Mouse (Mus musculus) ES-E14 (cell line): ENCODE data around the gene Rsl24d1.

ENCODE experiments used
- CHD2 ChIP-seq: IDR thresholded peaks from 2 replicates; pipeline ENCODE4 v1.6.1; 2014; ENCODE audit warnings: mild to moderate bottlenecking, low read depth, low read length, inconsistent platforms
- MAFK ChIP-seq: IDR thresholded peaks from 2 replicates; pipeline ENCODE4 v1.6.1; 2014; ENCODE audit warnings: mild to moderate bottlenecking, low read depth, low read length, inconsistent platforms; ENCODE audit not compliant: insufficient read depth
- ZNF384 ChIP-seq: IDR thresholded peaks from 2 replicates; pipeline ENCODE4 v1.6.1; 2012; ENCODE audit warnings: low read depth, low read length, inconsistent platforms

DNA sequence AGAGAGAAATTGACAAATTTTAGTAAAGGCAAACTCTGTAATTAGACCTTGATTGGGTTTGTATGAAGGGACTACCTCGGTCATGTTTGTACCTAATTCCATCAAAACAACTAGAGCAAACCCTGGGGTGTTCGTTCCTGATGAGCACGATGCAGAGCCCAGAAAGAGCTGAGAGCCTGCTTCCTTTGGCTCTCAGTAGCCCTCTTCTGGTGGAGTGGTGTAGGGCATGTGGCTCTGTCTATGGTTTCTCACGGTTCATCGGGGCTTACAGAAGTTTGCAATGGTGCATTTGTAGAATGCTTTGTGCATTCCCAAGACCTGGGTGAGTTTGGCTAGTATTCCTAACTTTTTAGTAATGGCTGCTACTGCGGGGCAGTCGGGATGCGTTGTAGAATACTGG lies 8.5 kb downstream of the Rsl24d1 start:
- TF ChIP-seq CHD2 (no peak), ZNF384 (no peak), MAFK (no peak)
